Mouse (Mus musculus) lung, adult 2 months (tissue): ENCODE measurements around the gene Wars2.

Experiments
- CTCF ChIP-seq: fragments of 200-500 bp; IDR thresholded peaks from 2 replicates; pipeline ENCODE4 v1.5.1; 2011; ENCODE audit warnings: mild to moderate bottlenecking, low read length, control low read depth; ENCODE audit not compliant: insufficient read depth
- POLR2A ChIP-seq: fragments of 200-500 bp; IDR thresholded peaks from 2 replicates; pipeline ENCODE4 v1.6.1; 2011; ENCODE audit warnings: low read depth, mild to moderate bottlenecking, control low read depth, low read length, borderline replicate concordance; ENCODE audit errors: extremely low read depth

GRCm38 (mm10) chr3:99251271-99252165 is 110.7 kb downstream of the Wars2 start:
- TF ChIP-seq POLR2A = no peak
- TF ChIP-seq CTCF = no peak
